Mouse (Mus musculus): ENCODE results near the gene Ces1d. TPM values are rescaled to one million over a fixed set of nuclear protein-coding genes. Genes with fewer than 3 reads are reported as not detected.

Gene Ces1d
- total and polyA plus RNA-seq, 3 experiments, result not detected

GRCm38 (mm10) chr8:93221896-93222295 lies 24.3 kb upstream of the Ces1d start:
- H3K27me3 ChIP-seq (replicated peaks), result peaks cover 33% of the 10 kb centered on the region
- no peaks in the 10 kb centered on the region for H3K79me2 ChIP-seq (replicated peaks; ENCODE audit: control insufficient read depth, extremely low read depth, insufficient read depth, poor library complexity, severe bottlenecking)
- H3K27ac ChIP-seq (ENCODE audit: insufficient read depth, low read depth), result no peak overlapping the region
- no peaks in the 10 kb centered on the region for H3K4me1 ChIP-seq (ENCODE audit: control insufficient read depth in 1 of 2, insufficient read depth in 2 of 2)
- H3K9ac ChIP-seq (ENCODE audit: insufficient read depth, low read depth), result no peak overlapping the region
- dilution Hi-C loops (cut with MboI; ENCODE audit: extremely low pct_ligation_motif_present, extremely low pct_unique_long_range_greater_than_20kb, low sequenced_read_pairs) (no loop called here), in situ Hi-C loops (cut with MboI; ENCODE audit: low pct_ligation_motif_present, low pct_unique_long_range_greater_than_20kb, low sequenced_read_pairs) (no loop called here)
- no peak for DNase-seq (ENCODE audit: extremely low read depth)
- no peak overlapping the region for H3K4me2 ChIP-seq (ENCODE audit: insufficient read depth, low read depth, poor library complexity, severe bottlenecking)
- H3K36me3 ChIP-seq (replicated peaks in 1 of 2; ENCODE audit: control insufficient read depth in 1 of 2, insufficient read depth in 1 of 2, low read length in 1 of 2), result no peaks in the 10 kb centered on the region
- no peak for TF ChIP-seq JUN (IDR thresholded peaks at IDR 0.05; ENCODE audit: insufficient read depth, low read depth, low read length)
- no peaks in the 10 kb centered on the region for H3K9me3 ChIP-seq (replicated peaks; ENCODE audit: low read length)
- no peak overlapping the region for H3K4me3 ChIP-seq (replicated peaks in 1 of 3; ENCODE audit: low read depth in 2 of 3, low read length in 2 of 3, poor library complexity in 1 of 3)

GRCm38 (mm10) chr8:93217867-93218266 lies 20.2 kb upstream of the Ces1d start:
- no peaks in the 10 kb centered on the region for H3K4me1 ChIP-seq (ENCODE audit: control insufficient read depth in 1 of 2, insufficient read depth in 2 of 2)
- DNase-seq (ENCODE audit: extremely low read depth), result no peak
- no peak for TF ChIP-seq HCFC1 (IDR thresholded peaks at IDR 0.05; ENCODE audit: low read depth, low read length)
- TF ChIP-seq ZC3H11A (IDR thresholded peaks at IDR 0.05; ENCODE audit: low read depth, low read length), result no peak
- no peak for TF ChIP-seq USF1 (IDR thresholded peaks at IDR 0.05; ENCODE audit: low read depth, low read length)
- TF ChIP-seq MEF2A (IDR thresholded peaks at IDR 0.05; ENCODE audit: borderline replicate concordance, low read depth, low read length), result no peak
- no peak for TF ChIP-seq POLR2A (IDR thresholded peaks at IDR 0.05; ENCODE audit: low read depth, low read length)
- TF ChIP-seq RCOR1 (conservative IDR thresholded peaks at IDR 0.05; ENCODE audit: low read depth, low read length), result no peak
- TF ChIP-seq ZNF384 (IDR thresholded peaks at IDR 0.05; ENCODE audit: low read depth, low read length), result no peak
- 0 out of 4 replicates have a peak, but pooled peaks of 1 of the 2 experiments have one; percentile 11 for TF ChIP-seq CTCF (conservative IDR thresholded peaks at IDR 0.05 in 1 of 2, IDR thresholded peaks at IDR 0.05 in 1 of 2; ENCODE audit: low read depth in 2 of 2, low read length in 2 of 2)
- dilution Hi-C loops (cut with MboI; ENCODE audit: extremely low pct_ligation_motif_present, extremely low pct_unique_long_range_greater_than_20kb, low sequenced_read_pairs) (no loop called here), in situ Hi-C loops (cut with MboI; ENCODE audit: low pct_ligation_motif_present, low pct_unique_long_range_greater_than_20kb, low sequenced_read_pairs) (no loop called here)
- no peak overlapping the region for H3K4me3 ChIP-seq (replicated peaks in 1 of 3; ENCODE audit: low read depth in 2 of 3, low read length in 2 of 3, poor library complexity in 1 of 3)
- no peaks in the 10 kb centered on the region for H3K9me3 ChIP-seq (replicated peaks; ENCODE audit: low read length)
- no peaks in the 10 kb centered on the region for H3K79me2 ChIP-seq (replicated peaks; ENCODE audit: control insufficient read depth, extremely low read depth, insufficient read depth, poor library complexity, severe bottlenecking)
- no peaks in the 10 kb centered on the region for H3K36me3 ChIP-seq (replicated peaks in 1 of 2; ENCODE audit: control insufficient read depth in 1 of 2, insufficient read depth in 1 of 2, low read length in 1 of 2)
- no peak overlapping the region for H3K9ac ChIP-seq (ENCODE audit: insufficient read depth, low read depth)
- H3K27me3 ChIP-seq (replicated peaks), result peaks cover 30% of the 10 kb centered on the region
- no peak overlapping the region for H3K27ac ChIP-seq (ENCODE audit: insufficient read depth, low read depth)
- H3K4me2 ChIP-seq (ENCODE audit: insufficient read depth, low read depth, poor library complexity, severe bottlenecking), result no peak overlapping the region

- no peak overlapping the region for H3K4me3 ChIP-seq (replicated peaks in 1 of 3; ENCODE audit: low read depth in 2 of 3, low read length in 2 of 3, poor library complexity in 1 of 3)
- H3K27me3 ChIP-seq (replicated peaks), result peaks cover 28% of the 10 kb centered on the region
- H3K27ac ChIP-seq (ENCODE audit: insufficient read depth, low read depth), result no peak overlapping the region
- no peak for DNase-seq (ENCODE audit: extremely low read depth)
- no peaks in the 10 kb centered on the region for H3K36me3 ChIP-seq (replicated peaks in 1 of 2; ENCODE audit: control insufficient read depth in 1 of 2, insufficient read depth in 1 of 2, low read length in 1 of 2)
- no peaks in the 10 kb centered on the region for H3K4me1 ChIP-seq (ENCODE audit: control insufficient read depth in 1 of 2, insufficient read depth in 2 of 2)
- no peaks in the 10 kb centered on the region for H3K79me2 ChIP-seq (replicated peaks; ENCODE audit: control insufficient read depth, extremely low read depth, insufficient read depth, poor library complexity, severe bottlenecking)
- no peak overlapping the region for H3K9ac ChIP-seq (ENCODE audit: insufficient read depth, low read depth)
- no peaks in the 10 kb centered on the region for H3K9me3 ChIP-seq (replicated peaks; ENCODE audit: low read length)
- dilution Hi-C loops (cut with MboI; ENCODE audit: extremely low pct_ligation_motif_present, extremely low pct_unique_long_range_greater_than_20kb, low sequenced_read_pairs) (no loop called here), in situ Hi-C loops (cut with MboI; ENCODE audit: low pct_ligation_motif_present, low pct_unique_long_range_greater_than_20kb, low sequenced_read_pairs) (no loop called here)
- no peak overlapping the region for H3K4me2 ChIP-seq (ENCODE audit: insufficient read depth, low read depth, poor library complexity, severe bottlenecking)
- no peak for TF ChIP-seq SMC3 (IDR thresholded peaks at IDR 0.05; ENCODE audit: low read depth, low read length)
- TF ChIP-seq USF2 (conservative IDR thresholded peaks at IDR 0.05; ENCODE audit: low read depth, low read length), result no peak
- no peak for TF ChIP-seq CHD2 (IDR thresholded peaks at IDR 0.05; ENCODE audit: low read length)
- no peak for TF ChIP-seq RAD21 (IDR thresholded peaks at IDR 0.05; ENCODE audit: low read depth, low read length)
- no peak for TF ChIP-seq JUND (conservative IDR thresholded peaks at IDR 0.05; ENCODE audit: low read depth, low read length)
- TF ChIP-seq HCFC1 (IDR thresholded peaks at IDR 0.05; ENCODE audit: low read depth, low read length), result no peak
- no peak for TF ChIP-seq ZKSCAN1 (IDR thresholded peaks at IDR 0.05; ENCODE audit: borderline replicate concordance, low read depth, low read length)
- TF ChIP-seq MYC (IDR thresholded peaks at IDR 0.05; ENCODE audit: low read depth, low read length), result no peak
- TF ChIP-seq E2F4 (IDR thresholded peaks at IDR 0.05; ENCODE audit: insufficient replicate concordance, low read depth, low read length), result no peak
- no peak for TF ChIP-seq TCF12 (IDR thresholded peaks at IDR 0.05; ENCODE audit: low read depth, low read length)
- no peak for TF ChIP-seq CHD1 (IDR thresholded peaks at IDR 0.05; ENCODE audit: low read depth, low read length)
- no peak for TF ChIP-seq EP300 (IDR thresholded peaks at IDR 0.05; ENCODE audit: low read length)
- TF ChIP-seq POLR2A (IDR thresholded peaks at IDR 0.05; ENCODE audit: low read depth, low read length), result no peak
- TF ChIP-seq IRF4 (IDR thresholded peaks at IDR 0.05; ENCODE audit: low read depth, low read length), result no peak
- no peak for TF ChIP-seq TBP (conservative IDR thresholded peaks at IDR 0.05; ENCODE audit: low read depth, low read length)
- TF ChIP-seq POLR2AphosphoS2 (IDR thresholded peaks at IDR 0.05; ENCODE audit: low read depth, low read length), result no peak
Measured at GRCm38 (mm10) chr8:93217375-93217774, 19.7 kb upstream of the Ces1d start.

All from CH12.LX (cell line).